Mouse (Mus musculus): ENCODE measurements around the gene Ap5b1.

The Ap5b1 gene

GRCm38 (mm10) chr19:5567180-5567533 is 668 bp upstream of the Ap5b1 start:
- DNase-seq (ENCODE audit: low spot score): no peak

DNA sequence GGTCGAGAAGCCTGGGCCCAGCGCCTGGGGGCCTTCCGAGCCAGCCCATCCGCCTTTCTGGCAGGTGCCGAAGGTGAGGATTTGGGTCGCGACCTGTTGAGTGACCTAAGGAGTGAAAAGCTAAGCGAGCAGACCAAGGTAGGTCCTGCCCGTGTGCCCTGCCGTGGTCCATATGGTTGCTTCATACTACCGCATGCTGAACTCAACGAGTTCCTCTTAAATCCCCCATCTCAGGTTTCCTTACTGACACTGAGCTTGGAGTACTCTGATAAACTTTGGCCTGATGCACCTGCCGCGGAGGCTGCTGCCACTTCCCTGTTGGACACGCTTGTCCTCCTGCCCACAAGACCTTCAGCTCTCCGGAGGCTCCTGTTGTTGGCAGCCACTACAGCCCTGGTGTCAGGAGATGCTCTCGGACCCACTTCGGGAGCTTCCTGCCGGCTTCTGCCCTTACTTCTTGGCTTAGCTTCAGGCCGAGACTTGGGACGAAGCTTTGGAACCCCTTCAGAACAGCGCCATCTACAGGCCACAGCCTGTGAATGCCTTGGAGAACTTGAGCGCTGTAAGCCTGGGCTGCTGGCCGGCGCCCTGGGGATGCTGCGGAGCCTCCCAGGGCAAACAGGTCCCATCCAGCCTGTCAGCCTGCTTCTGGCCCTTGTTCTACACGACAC is 780 bp downstream of the Ap5b1 start:
- DNase-seq (ENCODE audit: low spot score): peak; percentile 53

DNA sequence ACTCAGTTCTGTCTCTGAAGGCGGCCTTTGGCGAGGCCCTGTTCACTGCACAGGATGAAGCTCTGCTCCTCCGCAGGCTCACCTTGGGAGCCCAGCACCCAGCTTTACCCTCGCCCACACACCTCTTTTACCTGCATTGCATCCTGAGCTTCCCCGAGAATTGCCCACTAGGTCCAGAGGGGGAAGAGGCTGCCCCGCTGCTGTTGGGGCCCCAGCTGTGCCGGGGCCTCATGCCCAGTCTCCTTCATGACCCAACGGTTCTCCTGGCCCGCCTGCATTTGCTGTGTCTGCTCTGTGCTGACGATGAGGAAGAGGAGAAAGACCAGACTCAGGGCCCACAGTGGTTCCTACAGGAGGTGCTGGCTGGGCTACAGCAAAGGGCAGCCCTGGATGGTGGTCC is 1.7 kb downstream of the Ap5b1 start:
- no peak for DNase-seq (ENCODE audit: low spot score)

- DNase-seq (ENCODE audit: low spot score): no peak
Measured at GRCm38 (mm10) chr19:5570353-5571246, 2.8 kb downstream of the Ap5b1 start.

DNA sequence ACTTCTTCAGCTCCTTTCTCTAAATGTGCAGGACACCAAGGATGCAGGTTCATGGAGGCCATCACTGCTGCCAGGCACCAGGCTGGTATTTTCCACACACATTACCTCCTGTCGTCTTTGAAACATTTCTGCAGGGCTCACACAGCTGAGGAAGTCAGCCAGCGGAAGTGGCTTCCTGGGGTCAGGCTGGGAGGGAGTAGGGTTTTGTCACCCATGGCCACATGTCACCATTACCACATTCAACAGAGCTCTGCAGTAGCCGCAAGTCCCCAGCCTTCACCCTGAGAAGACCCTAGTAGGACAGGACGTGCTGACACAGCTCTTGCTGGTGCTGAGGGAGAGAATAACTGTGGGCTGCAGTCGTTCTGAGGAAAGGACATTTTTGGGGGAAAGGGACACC is 4.0 kb downstream of the Ap5b1 start:
- no peak for DNase-seq (ENCODE audit: low spot score)

- DNase-seq (ENCODE audit: low spot score): no peak
Measured at GRCm38 (mm10) chr19:5572331-5573125, 4.7 kb downstream of the Ap5b1 start.

- no peak for DNase-seq (ENCODE audit: low spot score)
Measured at GRCm38 (mm10) chr19:5575336-5575735, 7.5 kb downstream of the Ap5b1 start.

DNA sequence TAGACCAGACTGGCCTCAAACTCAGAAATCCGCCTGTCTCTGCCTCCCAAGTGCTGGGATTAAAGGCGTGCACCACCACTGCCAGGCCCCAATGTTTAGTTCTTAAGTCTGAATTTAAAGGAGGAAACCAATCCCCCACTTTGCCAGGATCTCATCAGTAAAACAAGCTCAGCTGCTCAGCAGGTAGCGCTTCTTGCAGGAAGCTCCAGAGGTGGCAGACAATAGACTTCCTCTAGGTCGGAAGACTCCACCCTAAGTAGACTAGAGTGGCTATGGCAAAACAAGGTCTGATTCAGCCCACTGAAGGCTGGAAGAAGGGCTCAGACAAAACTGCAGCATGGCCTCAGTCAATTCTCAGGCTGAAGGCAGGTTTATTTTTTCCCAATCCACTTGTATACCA is 12.1 kb downstream of the Ap5b1 start:
- no peak for DNase-seq (ENCODE audit: low spot score)

DNA sequence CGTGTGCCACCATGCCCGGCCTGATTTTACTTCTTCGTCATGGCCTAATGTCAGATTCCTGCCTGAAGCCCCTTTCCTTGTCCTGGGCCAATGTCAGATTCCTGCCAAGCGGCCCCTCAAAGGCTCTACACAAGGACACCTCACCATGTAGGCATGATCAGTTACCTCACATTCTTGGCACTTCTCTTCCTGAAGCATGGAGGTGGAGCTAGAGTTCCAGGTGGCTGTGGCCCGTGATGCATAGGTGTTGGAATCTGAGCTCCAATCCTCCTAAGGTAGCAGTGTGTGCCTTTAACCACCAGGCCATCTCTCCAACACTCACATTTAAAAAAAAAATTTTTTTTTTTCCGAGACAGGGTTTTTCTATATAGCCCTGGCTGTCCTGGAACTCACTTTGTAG is 13.0 kb downstream of the Ap5b1 start:
- no peak for DNase-seq (ENCODE audit: low spot score)

DNA sequence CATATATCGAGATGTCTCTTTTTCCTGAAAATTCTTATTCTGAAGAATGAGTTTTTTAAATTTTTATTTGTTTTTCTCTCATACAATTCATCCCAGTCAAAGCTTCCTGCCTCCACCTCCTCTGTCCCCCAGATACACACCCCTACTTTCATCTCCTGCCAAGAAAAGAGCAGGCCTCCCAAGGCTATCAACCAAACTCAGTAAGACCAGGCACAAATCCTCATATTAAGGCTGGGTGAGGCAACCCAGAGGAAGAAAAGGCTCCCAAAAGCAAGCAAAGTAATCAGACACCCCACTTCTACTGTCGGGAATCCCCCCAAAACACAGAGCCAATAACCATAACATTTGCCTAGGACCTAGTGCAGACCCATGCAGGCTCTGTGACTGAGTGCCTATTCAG is 14.2 kb downstream of the Ap5b1 start:
- no peak for DNase-seq (ENCODE audit: low spot score)

DNA sequence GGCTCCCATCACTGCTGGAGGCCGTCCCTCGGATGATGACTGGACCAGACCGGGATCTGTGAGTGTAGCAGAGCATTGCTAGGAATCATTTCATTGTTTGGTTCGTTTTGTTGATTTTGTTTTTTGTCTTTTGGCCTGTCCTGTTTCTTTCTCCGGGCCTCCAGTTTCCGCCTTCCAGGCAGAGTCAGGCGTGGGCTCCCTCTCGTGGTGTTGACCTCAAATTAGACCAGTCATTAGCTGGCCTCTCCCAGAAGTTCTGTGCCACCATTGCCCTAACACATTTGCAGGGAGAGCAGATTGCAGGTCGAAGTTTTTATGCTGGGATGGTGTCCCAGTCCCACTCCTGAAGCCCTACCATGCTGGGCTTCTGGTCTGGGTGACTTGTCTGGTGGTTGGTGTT is 21.3 kb downstream of the Ap5b1 start:
- DNase-seq (ENCODE audit: low spot score): no peak

DNA sequence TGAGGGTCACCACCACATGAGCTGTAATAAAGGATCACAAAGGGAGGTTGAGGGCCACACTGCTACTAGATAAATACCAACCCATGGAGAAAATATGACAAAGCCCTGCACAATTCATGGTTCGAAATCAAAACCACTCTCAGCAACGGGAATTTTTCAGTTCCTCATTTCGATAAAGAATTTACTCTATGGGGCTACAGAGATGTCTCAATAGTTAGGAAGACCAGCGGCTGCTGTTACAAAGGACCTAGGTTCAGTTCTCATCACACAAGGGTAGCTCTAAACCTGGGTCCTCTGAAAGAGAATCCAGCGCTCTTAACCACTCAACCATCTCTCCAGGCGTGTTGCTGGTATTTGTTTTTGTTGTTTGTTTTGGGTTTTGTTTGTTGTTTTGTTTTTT is 24.1 kb downstream of the Ap5b1 start:
- no peak for DNase-seq (ENCODE audit: low spot score)

DNA sequence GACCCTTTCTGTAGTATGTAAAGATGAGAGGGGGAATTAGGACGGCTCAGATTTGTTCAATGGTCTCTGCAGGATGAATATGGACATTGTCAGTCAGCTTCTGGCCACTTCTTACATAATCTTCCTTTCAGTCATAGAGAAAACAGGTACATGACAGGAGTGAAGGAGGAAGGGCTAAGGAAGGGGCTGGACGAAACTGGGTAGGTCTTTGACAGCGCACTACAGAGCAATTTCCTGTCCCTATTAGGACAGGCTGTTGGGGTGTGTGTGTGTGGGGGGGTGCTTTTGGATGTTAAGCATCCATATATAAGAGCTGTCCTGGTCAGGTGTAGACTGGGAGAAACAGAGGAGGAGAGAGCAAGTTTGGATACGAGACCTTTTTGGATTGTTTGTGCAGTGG is 31.4 kb downstream of the Ap5b1 start:
- no peak for DNase-seq (ENCODE audit: low spot score)

- DNase-seq (ENCODE audit: low spot score): peak; percentile 43
Measured at GRCm38 (mm10) chr19:5601752-5602541, 34.1 kb downstream of the Ap5b1 start, which contains the start of gene Rnaseh2c. Rnaseh2c (plus strand) TSS chr19:5601873.

DNA sequence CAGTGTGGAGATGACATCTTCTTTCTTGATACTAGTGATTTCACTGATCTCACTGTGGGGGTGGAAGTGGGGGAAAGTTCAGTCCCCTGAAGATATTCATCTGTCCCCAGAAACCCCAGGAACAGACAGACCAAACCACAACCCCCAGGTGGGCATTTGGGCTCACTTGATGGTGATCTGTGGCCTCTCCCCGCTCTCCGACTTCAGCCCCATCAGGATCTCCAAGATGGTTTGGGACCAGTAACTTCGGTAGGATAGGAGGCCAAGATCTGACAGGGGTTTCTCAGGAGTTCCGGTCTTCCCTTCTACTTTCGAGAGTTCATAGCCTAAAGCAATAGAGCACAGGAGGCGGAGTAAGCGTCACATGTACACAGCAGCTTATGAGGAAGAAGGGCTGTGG is 35.8 kb downstream of the Ap5b1 start:
- no peak for DNase-seq (ENCODE audit: low spot score)

- no peak for DNase-seq (ENCODE audit: low spot score)
Measured at GRCm38 (mm10) chr19:5605126-5605525, 37.3 kb downstream of the Ap5b1 start.

DNA sequence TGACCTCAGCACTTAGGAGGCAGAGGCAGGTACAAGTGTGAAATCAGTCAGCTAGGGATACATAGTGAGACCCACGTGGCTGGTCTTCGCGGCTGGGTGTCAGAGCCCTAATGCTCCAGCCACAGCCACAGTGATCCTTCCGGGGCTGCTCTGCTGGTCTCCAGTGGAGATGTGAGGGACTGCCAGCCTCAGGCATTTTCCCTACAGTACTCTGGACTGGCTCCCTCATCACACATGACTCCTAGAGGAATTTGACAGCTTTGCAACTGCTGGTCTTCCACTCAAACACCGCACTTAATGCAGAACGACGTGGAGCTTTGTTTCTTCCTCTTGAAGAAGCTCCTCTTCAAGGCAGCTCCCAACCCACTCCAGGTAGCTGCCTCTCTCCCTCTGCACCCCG is 38.4 kb downstream of the Ap5b1 start:
- no peak for DNase-seq (ENCODE audit: low spot score)

- no peak for DNase-seq (ENCODE audit: low spot score)
Measured at GRCm38 (mm10) chr19:5607705-5608410, 40.0 kb downstream of the Ap5b1 start.

- DNase-seq (ENCODE audit: low spot score): no peak
Measured at GRCm38 (mm10) chr19:5608707-5609106, 40.9 kb downstream of the Ap5b1 start.

DNA sequence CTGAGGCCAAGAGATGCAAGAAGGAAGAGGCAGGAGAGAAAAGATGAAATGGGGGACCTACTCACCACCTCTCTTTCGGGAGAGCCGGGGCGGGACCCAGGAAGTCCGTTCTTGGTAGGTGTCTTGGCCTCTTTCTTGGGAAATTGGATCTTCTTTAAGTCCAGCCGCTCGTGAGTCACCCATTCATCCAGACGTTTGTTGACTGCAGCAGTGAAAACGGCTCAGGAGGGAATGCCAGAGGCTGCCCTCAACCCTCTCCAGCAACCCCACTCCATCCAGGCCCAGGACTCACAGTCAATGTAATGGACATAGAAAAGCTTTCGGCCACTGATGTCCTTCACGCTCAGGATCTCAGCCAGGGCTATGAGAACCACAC is 41.3 kb downstream of the Ap5b1 start:
- no peak for DNase-seq (ENCODE audit: low spot score)

Measured in ovary, postnatal 10 days (tissue).